Mouse (Mus musculus) myocyte (in vitro differentiated cells): Measurements from ENCODE around the gene Rabl6. TPM values are rescaled to one million over a fixed set of nuclear protein-coding genes. Genes with fewer than 3 reads are reported as not detected.

Experiments used
- H3K27me3 ChIP-seq: one replicate; pipeline ENCODE4 v1.6.1; 2011; ENCODE audit not compliant: control insufficient read depth, insufficient read depth, insufficient read length
- H3K36me3 ChIP-seq: one replicate; pipeline ENCODE4 v1.6.1; 2011; ENCODE audit not compliant: control insufficient read depth, insufficient read depth
- H3K4me2 ChIP-seq: one replicate; pipeline ENCODE4 v1.6.1; 2011; ENCODE audit warnings: low read depth, control low read depth
- H3K4me3 ChIP-seq: one replicate; pipeline ENCODE4 v1.5.1; 2011; ENCODE audit warnings: mild to moderate bottlenecking, control low read depth, moderate library complexity
- H3K79me2 ChIP-seq: one replicate; pipeline ENCODE4 v1.6.1; 2011; ENCODE audit not compliant: control insufficient read depth, insufficient read depth
- H3ac ChIP-seq: one replicate; pipeline ENCODE4 v1.6.1; 2011; ENCODE audit not compliant: control insufficient read depth, insufficient read length
- CEBPB ChIP-seq: IDR thresholded peaks from 2 replicates; pipeline ENCODE4 v1.6.1; 2011; ENCODE audit warnings: mild to moderate bottlenecking, moderate library complexity; ENCODE audit not compliant: poor library complexity, insufficient read depth, severe bottlenecking
- E2F4 ChIP-seq: IDR thresholded peaks from one replicate; pipeline ENCODE4 v1.6.1; 2011; ENCODE audit warnings: mild to moderate bottlenecking, control low read depth, moderate library complexity; ENCODE audit not compliant: insufficient read depth
- MAX ChIP-seq: IDR thresholded peaks from one replicate; pipeline ENCODE4 v1.6.1; 2011; ENCODE audit warnings: low read depth, mild to moderate bottlenecking, control low read depth
- MYOD1 ChIP-seq, 3 experiments: IDR thresholded peaks; one replicate each; pipeline ENCODE4 v1.6.1; 2011; ENCODE audit warnings: control low read depth in 2 of 3, low read depth in 2 of 3, mild to moderate bottlenecking in 2 of 3, moderate library complexity in 1 of 3; ENCODE audit not compliant: insufficient read length in 2 of 3, control insufficient read depth in 1 of 3
- MYOG ChIP-seq, 3 experiments: IDR thresholded peaks; one replicate each; pipeline ENCODE4 v1.6.1; 2011; ENCODE audit warnings: control low read depth in 2 of 3, low read depth in 2 of 3, mild to moderate bottlenecking in 2 of 3; ENCODE audit not compliant: insufficient read length in 2 of 3, control insufficient read depth in 1 of 3, insufficient read depth in 1 of 3
- POLR2A ChIP-seq: IDR thresholded peaks from one replicate; pipeline ENCODE4 v1.6.1; 2011; ENCODE audit warnings: low read depth, mild to moderate bottlenecking, control low read depth, moderate library complexity; ENCODE audit not compliant: insufficient read length
- POLR2AphosphoS2 ChIP-seq: IDR thresholded peaks from one replicate; pipeline ENCODE4 v1.6.1; 2011; ENCODE audit warnings: low read depth, control low read depth; ENCODE audit not compliant: insufficient read length
- REST ChIP-seq: IDR thresholded peaks from one replicate; pipeline ENCODE4 v1.6.1; 2011; ENCODE audit warnings: mild to moderate bottlenecking, control low read depth, moderate library complexity; ENCODE audit not compliant: insufficient read depth, insufficient read length
- SRF ChIP-seq: IDR thresholded peaks from one replicate; pipeline ENCODE4 v1.6.1; 2011; ENCODE audit warnings: low read depth; ENCODE audit not compliant: control insufficient read depth, insufficient read length
- TCF12 ChIP-seq: IDR thresholded peaks from one replicate; pipeline ENCODE4 v1.6.1; 2011; ENCODE audit warnings: mild to moderate bottlenecking, control low read depth; ENCODE audit not compliant: poor library complexity, insufficient read depth, severe bottlenecking
- TCF3 ChIP-seq: IDR thresholded peaks from one replicate; pipeline ENCODE4 v1.6.1; 2011; ENCODE audit warnings: low read depth, control low read depth; ENCODE audit not compliant: insufficient read length
- USF1 ChIP-seq: IDR thresholded peaks from one replicate; pipeline ENCODE4 v1.6.1; 2011; ENCODE audit warnings: low read depth, mild to moderate bottlenecking, control low read depth, moderate library complexity
- polyA plus RNA-seq: library from polyadenylated mRNA; unstranded; fragments of >200 nt; fragmentation: generic; extraction: Trizol; gene quantifications from one replicate; pipeline ENCODE4 v1.2.1, GENCODE M21; 2012; ENCODE audit warnings: missing spikeins

The Rabl6 gene
- polyA plus RNA-seq, 1 experiment: 76.5 TPM

- H3ac ChIP-seq: no peak overlapping the region
- H3K36me3 ChIP-seq: peaks cover 27% of the 10 kb centered on the region
- H3K27me3 ChIP-seq: no peaks in the 10 kb centered on the region
- no peak for TF ChIP-seq SRF
- TF ChIP-seq MAX: no peak
- no peak for TF ChIP-seq MYOD1 (IDR thresholded peaks at IDR 0.05; ENCODE audit: control insufficient read depth in 1 of 3, insufficient read length in 2 of 3, low read depth in 2 of 3)
- TF ChIP-seq CEBPB: no peak
- no peak for TF ChIP-seq USF1
- no peak overlapping the region for H3K4me3 ChIP-seq
- H3K4me2 ChIP-seq: peak overlapping the region; percentile 20
- peaks cover 84% of the 10 kb centered on the region for H3K79me2 ChIP-seq
Observed at GRCm38 (mm10) chr2:25540541-25540948, 67.8 kb downstream of the Rabl6 start.

GRCm38 (mm10) chr2:25536531-25536930 is 71.8 kb downstream of the Rabl6 start:
- Histone ChIP-seq H3K36me3 (peaks cover 43% of the 10 kb centered on the region), H3K27me3 (no peaks in the 10 kb centered on the region)
- TF ChIP-seq MYOG (IDR thresholded peaks at IDR 0.05; ENCODE audit: control insufficient read depth in 1 of 3, insufficient read depth in 1 of 3, insufficient read length in 2 of 3, low read depth in 2 of 3) (peak in 1 of 3 experiments; percentile 21), E2F4 (no peak)

GRCm38 (mm10) chr2:25534866-25535182 is 73.5 kb downstream of the Rabl6 start:
- peak overlapping the region; percentile 58 for H3K4me2 ChIP-seq
- H3K36me3 ChIP-seq: peaks cover 53% of the 10 kb centered on the region
- TF ChIP-seq POLR2AphosphoS2 (no peak), TCF12 (no peak)
- H3ac ChIP-seq: no peak overlapping the region
- H3K27me3 ChIP-seq: no peaks in the 10 kb centered on the region
- H3K79me2 ChIP-seq: peaks cover 54% of the 10 kb centered on the region
- H3K4me3 ChIP-seq: no peak overlapping the region

More at GRCm38 (mm10) chr2:25536531-25536930, 71.8 kb downstream of the Rabl6 start:
- Histone ChIP-seq H3ac (no peak overlapping the region), H3K79me2 (peaks cover 67% of the 10 kb centered on the region), H3K4me2 (no peak overlapping the region), H3K4me3 (no peak overlapping the region)

- no peak overlapping the region for H3K4me3 ChIP-seq
- H3ac ChIP-seq: no peak overlapping the region
- peak overlapping the region; percentile 58 for H3K4me2 ChIP-seq
- TF ChIP-seq USF1 (peak; percentile 93), MYOD1 (IDR thresholded peaks at IDR 0.05; ENCODE audit: control insufficient read depth in 1 of 3, insufficient read length in 2 of 3, low read depth in 2 of 3) (peak in 2 of 3 experiments; percentile 21 to 68), POLR2A (peak; percentile 37), MYOG (IDR thresholded peaks at IDR 0.05; ENCODE audit: control insufficient read depth in 1 of 3, insufficient read depth in 1 of 3, insufficient read length in 2 of 3, low read depth in 2 of 3) (peak in 1 of 3 experiments; percentile 83), TCF12 (no peak), TCF3 (no peak), MAX (no peak), SRF (no peak), CEBPB (0 out of 2 replicates have a peak, but pooled peaks have one; percentile 12)
- peaks cover 58% of the 10 kb centered on the region for H3K36me3 ChIP-seq
- H3K27me3 ChIP-seq: no peaks in the 10 kb centered on the region
- H3K79me2 ChIP-seq: peaks cover 49% of the 10 kb centered on the region
Observed at GRCm38 (mm10) chr2:25534178-25534865, 74.0 kb downstream of the Rabl6 start.

- Histone ChIP-seq H3K79me2 (peaks cover 43% of the 10 kb centered on the region), H3K36me3 (peaks cover 63% of the 10 kb centered on the region), H3K4me3 (no peak overlapping the region), H3K27me3 (no peaks in the 10 kb centered on the region), H3ac (no peak overlapping the region), H3K4me2 (peak overlapping the region; percentile 58)
- TF ChIP-seq TCF12: peak; percentile 26
- peak; percentile 50 to 89 (median 88) for TF ChIP-seq MYOD1 (IDR thresholded peaks at IDR 0.05; ENCODE audit: control insufficient read depth in 1 of 3, insufficient read length in 2 of 3, low read depth in 2 of 3)
- peak; percentile 70 for TF ChIP-seq TCF3
- no peak for TF ChIP-seq MAX
- TF ChIP-seq REST: no peak
- peak; percentile 75 to 95 (median 81) for TF ChIP-seq MYOG (IDR thresholded peaks at IDR 0.05; ENCODE audit: control insufficient read depth in 1 of 3, insufficient read depth in 1 of 3, insufficient read length in 2 of 3, low read depth in 2 of 3)
Observed at GRCm38 (mm10) chr2:25533707-25534106, 74.6 kb downstream of the Rabl6 start.

Other genes starting within 250 kb of the Rabl6 start
- gene Uap1l1, start 242.8 kb downstream of the Rabl6 start, polyA plus RNA-seq: 68.3 TPM
- 10.4 TPM for gene Sapcd2, start 236.2 kb downstream of the Rabl6 start, polyA plus RNA-seq
- gene Entpd2, start 212.6 kb downstream of the Rabl6 start, polyA plus RNA-seq: 0.89 TPM
- gene Npdc1, start 209.2 kb downstream of the Rabl6 start, polyA plus RNA-seq: 114 TPM
- 0.08 TPM for gene Fut7, start 185.3 kb downstream of the Rabl6 start, polyA plus RNA-seq
- 9.8 TPM for gene Abca2, start 179.8 kb downstream of the Rabl6 start, polyA plus RNA-seq
- 13.5 TPM for gene Clic3, start 151.7 kb downstream of the Rabl6 start, polyA plus RNA-seq
- 64.3 TPM for gene Paxx, start 147.4 kb downstream of the Rabl6 start, polyA plus RNA-seq
- 9.8 TPM for gene Ptgds, start 138.5 kb downstream of the Rabl6 start, polyA plus RNA-seq
- gene Lcn12, start 114.6 kb downstream of the Rabl6 start, polyA plus RNA-seq: not detected
- gene Fbxw5, start 107.8 kb downstream of the Rabl6 start, polyA plus RNA-seq: 53.6 TPM
- gene C8g, start 106.8 kb downstream of the Rabl6 start, polyA plus RNA-seq: 0.74 TPM
- gene Traf2, start 61.6 kb downstream of the Rabl6 start, polyA plus RNA-seq: 40.4 TPM
- 513 TPM for gene Edf1, start 50.7 kb downstream of the Rabl6 start, polyA plus RNA-seq
- 8.7 TPM for gene Mamdc4, start 33.7 kb downstream of the Rabl6 start, polyA plus RNA-seq
- 108 TPM for gene Phpt1, start 33.3 kb downstream of the Rabl6 start, polyA plus RNA-seq
- gene Ajm1, start 26.8 kb downstream of the Rabl6 start, polyA plus RNA-seq: 1.0 TPM
- gene Ccdc183, start 9.2 kb upstream of the Rabl6 start, polyA plus RNA-seq: 0.13 TPM
- 32.6 TPM for gene Tmem141, start 13.5 kb upstream of the Rabl6 start, polyA plus RNA-seq
- gene Fcna, start 19.5 kb upstream of the Rabl6 start, polyA plus RNA-seq: 0.10 TPM
- not detected for gene Lcn8, start 44.6 kb upstream of the Rabl6 start, polyA plus RNA-seq
- not detected for gene Lcn5, start 49.4 kb upstream of the Rabl6 start, polyA plus RNA-seq
- not detected for gene Lcn6, start 68.3 kb upstream of the Rabl6 start, polyA plus RNA-seq
- gene Lcn10, start 74.2 kb upstream of the Rabl6 start, polyA plus RNA-seq: not detected
- gene Obp2a, start 91.5 kb upstream of the Rabl6 start, polyA plus RNA-seq: not detected
- gene Bmyc, start 98.2 kb upstream of the Rabl6 start, polyA plus RNA-seq: 0.31 TPM
- gene Obp2b, start 128.5 kb upstream of the Rabl6 start, polyA plus RNA-seq: not detected
- not detected for gene Lcn3, start 157.0 kb upstream of the Rabl6 start, polyA plus RNA-seq
- gene Lcn11, start 168.5 kb upstream of the Rabl6 start, polyA plus RNA-seq: not detected
- 0.17 TPM for gene Gm13539, start 173.7 kb upstream of the Rabl6 start, polyA plus RNA-seq
- gene Glt6d1, start 207.3 kb upstream of the Rabl6 start, polyA plus RNA-seq: not detected
- not detected for gene Lcn9, start 214.6 kb upstream of the Rabl6 start, polyA plus RNA-seq
- gene Sohlh1, start 238.7 kb upstream of the Rabl6 start, polyA plus RNA-seq: not detected